Mouse (Mus musculus): ENCODE measurements around the gene Slc16a14.

DNA sequence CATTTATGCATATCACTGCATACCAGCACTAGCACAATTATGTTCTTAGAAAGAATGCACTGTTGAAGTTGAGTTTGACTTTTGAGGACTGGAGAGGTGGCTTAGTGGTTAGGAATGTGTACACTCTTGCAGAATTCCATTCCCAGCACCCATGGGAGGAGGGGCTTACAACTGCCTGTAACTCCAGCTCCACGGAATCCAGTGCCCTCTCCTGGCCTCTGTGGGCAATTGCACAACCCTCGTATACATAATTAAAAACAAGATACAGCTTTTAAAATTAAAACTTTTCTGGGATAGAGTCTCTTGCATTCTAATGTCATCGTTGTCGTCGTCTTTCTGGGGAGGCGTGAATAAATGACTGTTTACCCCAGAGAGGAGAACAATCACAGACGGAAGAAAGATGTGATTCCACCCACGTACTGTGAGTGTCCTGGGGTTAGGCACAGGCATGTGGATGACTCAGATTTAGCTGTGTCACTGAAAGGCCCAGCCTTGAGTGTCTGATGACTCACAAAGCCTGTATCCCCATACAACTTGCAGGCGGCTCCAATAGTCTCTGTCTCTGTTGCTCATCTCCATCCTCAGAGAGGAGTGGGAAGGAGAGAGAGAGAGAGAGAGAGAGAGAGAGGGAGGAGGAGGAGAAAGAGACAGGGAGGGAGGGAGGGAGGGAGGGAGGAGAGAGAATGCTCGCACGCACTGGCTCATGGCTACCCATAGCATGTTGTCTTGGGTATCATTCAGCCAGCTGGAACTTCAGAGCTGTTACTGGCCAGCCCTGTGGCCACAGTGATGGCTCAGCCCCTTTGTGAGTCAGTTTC is 53.5 kb downstream of the Slc16a14 start:
- TF ChIP-seq CTCF (IDR thresholded peaks at IDR 0.05; ENCODE audit: low read depth) (peak; percentile 48), EP300 (IDR thresholded peaks at IDR 0.05; ENCODE audit: low read depth) (no peak)
